Comparison of ENCODE assay signal across 30 mouse cellular contexts in genomic region chr1:85528451-85529110, GRCm38 (mm10). TPM values are rescaled to one million over a fixed set of nuclear protein-coding genes. Genes with fewer than 3 reads are reported as not detected.
"Had no signal": no experiment of that assay in that cellular context is flagged by ENCODE, and none has a peak within 500 bp of the region (broad histone marks: within the 10 kb centered on the region; RNA-seq: fewer than 3 reads in every experiment).

No protein-coding gene starts in this region.

RNA-seq across cellular contexts. Expression of gene G530012D18Rik, which starts 46.9 kb away (rescaled TPM):
- total RNA-seq: gastrocnemius, adult 2 months; gastrocnemius, postnatal 10 days; gastrocnemius, postnatal 36 days; granulocyte monocyte progenitor cell, adult 5-6 weeks; heart, adult 2 months; heart, postnatal 14 days; heart, postnatal 36 days; layer of hippocampus, adult 2 months; layer of hippocampus, postnatal 10 days; layer of hippocampus, postnatal 25 days; left cerebral cortex, adult 2 months; left cerebral cortex, postnatal 14 days; left cerebral cortex, postnatal 36 days; liver, adult 2 months had no signal
- polyA plus RNA-seq: frontal cortex, adult 2 months; heart, adult 2 months; heart, embryonic 11.5 days; heart, embryonic 13.5 days; heart, postnatal 0 days; hindbrain, embryonic 13.5 days; hindbrain, embryonic 15.5 days; inflammation-experienced regulatory T-cells, adult 6 months; intestine, embryonic 15.5 days; intestine, postnatal 0 days; kidney, embryonic 14.5 days; kidney, embryonic 16.5 days; limb, embryonic 11.5 days; limb, embryonic 13.5 days; limb, embryonic 15.5 days; liver, adult 2 months; liver, embryonic 12.5 days; liver, embryonic 16.5 days had no signal
